Mouse (Mus musculus): ENCODE results near the gene Tgfb2. TPM values are rescaled to one million over a fixed set of nuclear protein-coding genes. Genes with fewer than 3 reads are reported as not detected.

Gene Tgfb2
- polyA plus RNA-seq, 1 experiment from 2014 or later = 39.7 TPM

- 0 out of 2 replicates have a peak, but pooled peaks cover 5% of the 10 kb centered on the region for H3K4me1 ChIP-seq
- no peaks in the 10 kb centered on the region for H3K27me3 ChIP-seq (ENCODE audit: low read depth, poor library complexity, severe bottlenecking)
- DNase-seq (ENCODE audit: low spot score) = no peak
- H3K27ac ChIP-seq = no peak overlapping the region
- 91% methylated on average over 17 of the region's 17 CpGs for WGBS
- H3K36me3 ChIP-seq = peaks cover 49% of the 10 kb centered on the region
- H3K4me3 ChIP-seq = no peak overlapping the region
- H3K9me3 ChIP-seq (replicated peaks) = no peaks in the 10 kb centered on the region
Measured at GRCm38 (mm10) chr1:186714980-186715896, 9.4 kb upstream of the Tgfb2 start.

GRCm38 (mm10) chr1:186714215-186714614 is 8.4 kb upstream of the Tgfb2 start:
- Histone ChIP-seq H3K36me3 (peaks cover 40% of the 10 kb centered on the region), H3K4me3 (no peak overlapping the region), H3K4me1 (0 out of 2 replicates have a peak, but pooled peaks cover 5% of the 10 kb centered on the region), H3K27me3 (ENCODE audit: low read depth, poor library complexity, severe bottlenecking) (no peaks in the 10 kb centered on the region), H3K9me3 (replicated peaks) (no peaks in the 10 kb centered on the region), H3K27ac (no peak overlapping the region)
- WGBS = 88% methylated on average over 4 of the region's 4 CpGs
- no peak for DNase-seq (ENCODE audit: low spot score)

GRCm38 (mm10) chr1:186712802-186713471 is 7.1 kb upstream of the Tgfb2 start:
- Histone ChIP-seq H3K27ac (0 out of 2 replicates have a peak overlapping the region, but pooled peaks have one; percentile 25), H3K27me3 (ENCODE audit: low read depth, poor library complexity, severe bottlenecking) (no peaks in the 10 kb centered on the region), H3K9me3 (replicated peaks) (no peaks in the 10 kb centered on the region), H3K4me1 (0 out of 2 replicates have a peak, but pooled peaks cover 5% of the 10 kb centered on the region), H3K4me3 (no peak overlapping the region), H3K36me3 (peaks cover 31% of the 10 kb centered on the region)
- DNase-seq (ENCODE audit: low spot score) = peak; percentile 56
- 2% methylated on average over 3 of the region's 3 CpGs for WGBS

GRCm38 (mm10) chr1:186705203-186705914 is 430 bp downstream of the Tgfb2 start:
- H3K4me1 ChIP-seq = peaks cover 36% of the 10 kb centered on the region
- H3K27me3 ChIP-seq (ENCODE audit: low read depth, poor library complexity, severe bottlenecking) = no peaks in the 10 kb centered on the region
- H3K27ac ChIP-seq = peak overlapping the region; percentile 93
- WGBS = under 1% methylated on average over 65 of the region's 65 CpGs
- peak overlapping the region; percentile 77 for H3K4me3 ChIP-seq
- H3K9me3 ChIP-seq (replicated peaks) = no peaks in the 10 kb centered on the region
- peak; percentile 80 for DNase-seq (ENCODE audit: low spot score)
- H3K36me3 ChIP-seq = peaks cover 11% of the 10 kb centered on the region

- peaks cover 13% of the 10 kb centered on the region for H3K36me3 ChIP-seq
- peak overlapping the region; percentile 93 for H3K27ac ChIP-seq
- peak overlapping the region; percentile 77 for H3K4me3 ChIP-seq
- H3K27me3 ChIP-seq (ENCODE audit: low read depth, poor library complexity, severe bottlenecking) = no peaks in the 10 kb centered on the region
- peaks cover 36% of the 10 kb centered on the region for H3K4me1 ChIP-seq
- H3K9me3 ChIP-seq (replicated peaks) = no peaks in the 10 kb centered on the region
- DNase-seq (ENCODE audit: low spot score) = peak; percentile 71
- WGBS = under 1% methylated on average over 36 of the region's 36 CpGs
Measured at GRCm38 (mm10) chr1:186703980-186704701, 1.6 kb downstream of the Tgfb2 start.

- DNase-seq (ENCODE audit: low spot score) = peak; percentile 65
- Histone ChIP-seq H3K4me1 (peaks cover 36% of the 10 kb centered on the region), H3K9me3 (replicated peaks) (no peaks in the 10 kb centered on the region), H3K27me3 (ENCODE audit: low read depth, poor library complexity, severe bottlenecking) (no peaks in the 10 kb centered on the region), H3K36me3 (peaks cover 21% of the 10 kb centered on the region), H3K27ac (peak overlapping the region; percentile 93), H3K4me3 (peak overlapping the region; percentile 77)
- WGBS = under 1% methylated on average over 15 of the region's 15 CpGs
Measured at GRCm38 (mm10) chr1:186703256-186703979, 2.4 kb downstream of the Tgfb2 start.

GRCm38 (mm10) chr1:186702391-186703255 is 3.2 kb downstream of the Tgfb2 start:
- DNase-seq (ENCODE audit: low spot score) = no peak
- WGBS = 16% methylated on average over 15 of the region's 15 CpGs

GRCm38 (mm10) chr1:186701206-186701905 is 4.4 kb downstream of the Tgfb2 start:
- Histone ChIP-seq H3K4me1 (peaks cover 33% of the 10 kb centered on the region), H3K27ac (no peak overlapping the region), H3K9me3 (replicated peaks) (no peaks in the 10 kb centered on the region), H3K27me3 (ENCODE audit: low read depth, poor library complexity, severe bottlenecking) (no peaks in the 10 kb centered on the region), H3K4me3 (no peak overlapping the region), H3K36me3 (peaks cover 20% of the 10 kb centered on the region)
- WGBS = 79% methylated on average over 8 of the region's 8 CpGs
- no peak for DNase-seq (ENCODE audit: low spot score)

More at GRCm38 (mm10) chr1:186702391-186703255, 3.2 kb downstream of the Tgfb2 start:
- no peaks in the 10 kb centered on the region for H3K9me3 ChIP-seq (replicated peaks)
- H3K27ac ChIP-seq = peak overlapping the region; percentile 93
- H3K4me1 ChIP-seq = peaks cover 36% of the 10 kb centered on the region
- no peaks in the 10 kb centered on the region for H3K27me3 ChIP-seq (ENCODE audit: low read depth, poor library complexity, severe bottlenecking)
- H3K36me3 ChIP-seq = peaks cover 24% of the 10 kb centered on the region
- H3K4me3 ChIP-seq = peak overlapping the region; percentile 77

GRCm38 (mm10) chr1:186700496-186700895 is 5.3 kb downstream of the Tgfb2 start:
- no peaks in the 10 kb centered on the region for H3K9me3 ChIP-seq (replicated peaks)
- no peak for DNase-seq (ENCODE audit: low spot score)
- peaks cover 31% of the 10 kb centered on the region for H3K4me1 ChIP-seq
- no peak overlapping the region for H3K27ac ChIP-seq
- H3K4me3 ChIP-seq = no peak overlapping the region
- H3K27me3 ChIP-seq (ENCODE audit: low read depth, poor library complexity, severe bottlenecking) = no peaks in the 10 kb centered on the region
- WGBS = 86% methylated on average over 3 of the region's 3 CpGs
- peaks cover 20% of the 10 kb centered on the region for H3K36me3 ChIP-seq

- no peaks in the 10 kb centered on the region for H3K27me3 ChIP-seq (ENCODE audit: low read depth, poor library complexity, severe bottlenecking)
- H3K4me1 ChIP-seq = peaks cover 20% of the 10 kb centered on the region
Measured at GRCm38 (mm10) chr1:186698583-186699338, 7.0 kb downstream of the Tgfb2 start.

More at GRCm38 (mm10) chr1:186698583-186699338, 7.0 kb downstream of the Tgfb2 start:
- DNase-seq (ENCODE audit: low spot score) = no peak
- Histone ChIP-seq H3K36me3 (peaks cover 23% of the 10 kb centered on the region), H3K9me3 (replicated peaks) (no peaks in the 10 kb centered on the region), H3K4me3 (no peak overlapping the region), H3K27ac (no peak overlapping the region)
- 79% methylated on average over 15 of the region's 15 CpGs for WGBS

All from limb, embryonic 10.5 days (tissue).